Mouse (Mus musculus): ENCODE data around the gene Clpb.

DNA sequence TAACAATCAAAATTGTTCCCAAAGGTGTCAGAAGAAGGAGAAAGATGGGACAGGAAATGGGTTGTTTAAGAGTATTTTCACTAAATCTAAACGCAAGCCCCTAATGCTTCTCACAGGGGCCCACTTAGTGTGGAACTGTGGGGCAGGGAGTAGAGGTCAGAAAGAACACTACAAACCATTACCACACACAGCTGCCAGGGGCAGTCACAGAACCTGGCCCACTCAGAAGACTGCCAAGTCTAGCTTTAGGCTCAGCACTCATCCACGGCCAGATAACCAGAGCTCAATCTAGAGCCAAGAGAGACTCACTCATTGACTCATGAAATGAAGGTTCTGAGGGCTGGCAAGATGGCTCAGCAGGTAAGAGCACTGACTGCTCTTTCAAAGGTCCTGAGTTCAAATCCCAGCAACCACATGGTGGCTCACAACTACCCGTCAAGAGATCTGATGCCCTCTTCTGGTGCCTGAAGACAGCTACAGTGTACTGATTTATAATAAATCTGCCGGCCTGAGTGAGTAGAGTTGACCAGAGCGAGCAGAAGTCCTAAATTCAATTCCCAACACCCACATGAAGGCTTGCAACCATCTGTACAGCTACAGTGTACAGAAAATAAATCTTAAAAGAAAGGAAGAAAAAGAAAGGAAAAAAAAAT, 172.2 kb downstream of the Clpb start:
- TF ChIP-seq CTCF (IDR thresholded peaks at IDR 0.05; ENCODE audit: extremely low read depth, insufficient read length, insufficient replicate concordance, low read depth, low read length), result 0 out of 2 replicates have a peak, but pooled peaks have one; percentile 4
- no peak for TF ChIP-seq POLR2A (IDR thresholded peaks at IDR 0.05; ENCODE audit: low read depth, low read length)
